Mouse (Mus musculus): Measurements from ENCODE around the gene Camkmt.

DNA sequence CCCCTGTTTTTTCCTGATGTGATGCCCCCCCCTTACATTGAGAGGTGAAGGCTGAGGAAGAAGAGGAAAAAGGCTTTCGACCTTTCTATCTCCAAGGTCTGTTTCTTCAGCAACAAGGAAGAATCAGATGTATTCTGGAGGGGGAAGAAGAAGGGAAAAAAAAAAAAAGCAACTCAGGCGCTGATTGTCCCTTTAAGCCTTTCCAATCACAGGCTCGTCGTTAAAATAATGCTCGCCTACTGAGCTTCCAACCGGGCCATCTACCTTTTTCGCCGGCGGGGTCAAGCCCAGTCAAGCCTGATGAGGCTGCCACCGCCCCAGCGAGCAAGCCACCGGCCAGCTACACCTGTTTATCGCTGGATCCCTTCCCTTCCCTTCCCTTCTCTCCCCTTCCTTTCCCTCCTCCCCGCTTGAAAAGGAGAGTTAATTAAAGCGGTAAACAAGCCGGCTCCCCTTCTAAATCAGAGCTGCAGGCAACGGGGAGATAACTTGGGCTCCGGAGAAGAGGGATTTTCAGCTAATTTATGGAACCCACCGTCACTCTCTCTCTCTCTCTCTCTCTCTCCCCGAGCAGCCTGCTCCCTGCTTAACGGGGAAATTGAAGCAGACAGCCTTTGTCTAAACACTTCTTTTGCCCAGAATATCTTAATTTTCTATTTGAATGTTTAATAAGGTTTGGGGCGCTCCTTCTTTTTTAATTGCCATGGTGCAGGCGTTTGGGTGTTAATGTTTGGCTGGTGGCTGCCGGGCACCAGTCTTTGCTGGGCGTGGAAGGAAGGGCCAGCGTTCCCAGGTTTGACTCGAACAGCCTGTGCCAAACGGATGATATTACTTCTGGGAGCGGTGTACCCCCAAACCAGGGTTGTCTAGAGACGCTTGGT, 395.0 kb downstream of the Camkmt start:
- TF ChIP-seq GATA1 (IDR thresholded peaks at IDR 0.05; ENCODE audit: low read length) (no peak), TAL1 (IDR thresholded peaks at IDR 0.05; ENCODE audit: low read length) (no peak)

Measured in erythroblast, embryonic 14.5 days (primary cell).